Mouse (Mus musculus) spleen, postnatal 4 days (tissue): ENCODE data around the gene Zfp36l3.
"Not testable (repeated sequence)": the region's sequence is repeated elsewhere in the genome, so short reads cannot be mapped to it uniquely, and the experiment has no call there.

Experiments used
- DNase-seq, 2 experiments: peaks; one replicate each; pipeline ENCODE4 v3.0.0; 2022; ENCODE audit warnings: low spot score in 2 of 2

Zfp36l3 gene

DNA sequence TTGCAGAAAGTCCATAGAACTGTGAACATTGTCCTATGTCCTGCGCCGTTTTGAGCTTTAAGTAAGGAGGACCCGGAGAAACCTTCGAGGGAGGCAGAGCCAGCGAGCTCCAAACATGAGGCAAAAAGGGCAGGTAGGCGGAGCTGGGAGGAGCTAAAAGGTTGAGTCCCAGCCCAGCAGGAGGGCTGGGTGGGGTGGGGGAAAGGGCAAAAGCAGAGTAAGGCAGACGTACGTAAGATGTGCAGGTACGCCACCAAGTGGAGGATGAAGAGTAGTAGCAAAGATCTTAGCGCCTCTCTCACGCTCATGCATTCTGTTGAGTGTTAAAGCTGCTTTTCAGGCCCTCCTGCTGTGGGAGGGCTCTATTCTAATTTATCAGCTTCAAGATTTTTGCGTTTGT lies at the start of gene Zfp36l3:
TSS of gene Zfp36l3 (minus strand) at position 119 of the 400 bp plus-strand sequence.
- DNase-seq = no peak

DNA sequence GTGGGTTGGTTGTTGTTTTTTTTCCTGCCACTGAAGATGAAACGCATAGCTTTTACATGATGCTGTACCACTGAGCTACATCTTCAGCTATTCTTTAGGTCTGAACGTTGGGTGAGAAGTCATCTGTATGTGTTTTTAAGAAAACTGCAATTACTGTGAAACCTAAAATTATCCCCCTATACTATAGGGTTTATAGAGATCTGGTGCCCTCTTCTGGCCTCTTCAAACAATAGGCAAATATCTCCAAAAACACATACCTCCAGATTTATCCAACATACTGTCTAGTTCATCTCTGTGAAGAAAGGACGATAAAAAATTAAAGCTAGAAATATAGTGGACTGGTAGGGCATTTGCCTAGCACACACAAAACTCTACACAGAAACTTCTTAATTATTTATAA lies 22.9 kb upstream of the Zfp36l3 start:
- no peak for DNase-seq

DNA sequence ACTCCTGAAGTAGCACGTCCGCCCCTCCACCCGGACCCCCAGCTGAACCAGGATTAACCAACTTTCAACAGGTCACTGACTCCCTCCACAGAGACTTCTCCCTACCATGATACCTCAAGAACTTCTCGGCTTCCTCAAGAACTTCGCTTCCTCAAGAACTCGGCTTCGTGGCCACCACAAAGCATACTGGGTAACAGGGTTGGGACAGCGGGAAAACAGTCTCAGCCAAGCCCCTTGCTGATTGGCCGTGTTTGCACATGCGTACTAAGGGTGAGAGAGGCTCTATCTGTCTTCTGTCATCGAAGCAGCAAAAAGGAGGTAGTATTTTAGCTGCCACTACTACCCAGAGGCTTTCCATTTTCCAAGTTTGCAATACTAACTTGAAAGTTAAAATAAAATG lies 21.3 kb upstream of the Zfp36l3 start, which contains the start of gene Xlr:
TSS of gene Xlr (minus strand) at position 188 of the 400 bp plus-strand sequence.
- not testable (repeated sequence) for DNase-seq

GRCm38 (mm10) chrX:53757736-53758135 lies 18.5 kb downstream of the Zfp36l3 start, which contains the start of gene 1700013H16Rik:
Gene 1700013H16Rik, minus strand, starts transcription at chrX:53757831.
- DNase-seq = no peak

DNA sequence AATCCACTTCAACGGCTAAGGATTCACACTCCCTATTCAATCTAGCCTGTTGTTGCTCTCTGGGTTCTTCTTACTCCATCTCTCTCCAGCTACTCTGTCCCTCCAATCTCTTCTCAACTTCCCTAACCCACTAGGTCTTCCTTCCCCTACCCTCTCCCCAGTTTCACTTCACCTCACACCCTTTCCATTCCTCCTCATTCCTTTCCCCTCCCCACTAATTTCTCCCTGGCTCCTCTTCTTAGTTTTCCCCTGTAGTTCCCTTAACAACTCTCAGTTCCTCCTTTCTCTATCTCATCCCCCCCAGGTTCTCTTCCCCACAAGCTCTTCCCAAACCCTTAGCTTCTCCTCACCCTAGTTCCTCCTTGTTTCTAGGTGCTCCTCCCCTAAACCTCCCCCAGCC lies 23.3 kb downstream of the Zfp36l3 start:
- no peak for DNase-seq

DNA sequence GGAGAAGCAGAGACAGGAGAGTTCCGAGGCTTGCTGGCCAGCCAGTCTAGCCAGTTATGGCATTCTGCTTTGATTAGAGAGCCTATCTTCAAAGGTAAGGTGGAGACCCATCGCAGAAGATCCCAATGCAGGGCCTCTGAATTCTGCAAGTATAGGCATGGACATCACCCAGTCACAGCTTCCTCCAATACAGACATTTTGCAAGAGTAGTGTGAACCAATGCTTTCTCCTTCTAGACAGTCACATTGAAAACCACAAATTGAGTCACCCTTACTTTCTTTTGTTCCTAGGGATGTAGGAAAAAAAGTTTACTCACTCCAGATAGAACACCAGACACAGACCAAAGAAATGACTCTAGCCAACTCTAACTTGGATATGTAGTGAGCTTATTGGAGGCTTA lies 47.2 kb downstream of the Zfp36l3 start:
- peak in 1 of 2 experiments; percentile 40 for DNase-seq

- peak in 1 of 2 experiments; percentile 25 for DNase-seq
Measured at GRCm38 (mm10) chrX:53724596-53724995, 51.6 kb downstream of the Zfp36l3 start, which contains the start of gene 4930502E18Rik. Gene 4930502E18Rik, plus strand, starts transcription at chrX:53724826.
